In the genomic region with DNA sequence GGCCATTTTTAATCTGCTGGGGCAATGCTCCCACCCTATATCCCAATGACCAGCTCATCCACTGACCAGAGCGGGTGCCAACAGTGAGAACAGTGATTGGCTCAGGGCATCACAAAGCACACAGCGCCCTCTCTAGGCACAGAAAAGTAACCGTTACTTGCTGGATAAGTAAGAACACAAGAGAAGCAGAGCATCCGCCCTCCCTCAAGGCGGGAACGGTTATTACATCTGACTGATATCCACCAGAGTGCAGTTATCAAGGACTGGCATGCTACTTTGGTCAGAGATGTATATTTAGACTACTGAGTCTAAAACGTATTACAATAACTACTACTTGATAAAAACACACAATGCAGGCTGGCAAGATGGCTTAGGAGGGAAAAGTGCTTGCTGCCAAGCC, we compare ENCODE assay signal across 13 mouse cellular contexts. TPM values are rescaled to one million over a fixed set of nuclear protein-coding genes. Genes with fewer than 3 reads are reported as not detected.
DNase-seq lines count a peak whose midpoint lies in the region; ATAC-seq and TF ChIP-seq lines count a peak whose summit lies in the region.
"Had no signal": no experiment of that assay in that cellular context is flagged by ENCODE, and none has a peak within 500 bp of the region (broad histone marks: within the 10 kb centered on the region; RNA-seq: fewer than 3 reads in every experiment).

No protein-coding gene starts in this region.

- H3K27ac ChIP-seq in heart, adult 2 months, result no peak overlapping the region
- no peak overlapping the region for H3K27ac ChIP-seq in heart, embryonic 12.5 days (ENCODE audit: poor library complexity, severe bottlenecking)
- peak overlapping the region; percentile 51 for H3K27ac ChIP-seq in liver, embryonic 14.5 days
- H3K27ac ChIP-seq: hindbrain, embryonic 15.5 days; limb, embryonic 15.5 days; neural tube, embryonic 12.5 days had no signal

- no peak overlapping the region for H3K9ac ChIP-seq in heart, adult 2 months (ENCODE audit: low read depth, low read length)
- no peak overlapping the region for H3K9ac ChIP-seq in heart, embryonic 12.5 days
- no peak overlapping the region for H3K9ac ChIP-seq in liver, embryonic 14.5 days (replicated peaks)
- H3K9ac ChIP-seq: hindbrain, embryonic 15.5 days; limb, embryonic 15.5 days; neural tube, embryonic 12.5 days had no signal

- DNase-seq in heart, adult 2 months, result no peak
- peak; percentile 22 for DNase-seq in 416B (ENCODE audit: low read depth)
- DNase-seq in c-Kit-negative CD71-positive TER-119-positive erythroid progenitor cells, embryonic 14.5 days (ENCODE audit: low read depth, low spot score), result peak; percentile 17
- DNase-seq in liver, embryonic 14.5 days (ENCODE audit: low read depth in 3 of 3, low spot score in 3 of 3), result peak; percentile 54 to 60 (median 59)
- DNase-seq in urinary bladder, postnatal 14 days (ENCODE audit: low spot score), result no peak
- DNase-seq in ovary, postnatal 14 days (ENCODE audit: low spot score), result no peak
- no peak for DNase-seq in retina, postnatal 1 day
- DNase-seq: B cell, adult 2 months; kidney, adult 9 months had no signal

- peaks cover 1% of the 10 kb centered on the region; the same call in 1 of the 2 replicates for H3K4me1 ChIP-seq in heart, adult 2 months (ENCODE audit: control insufficient read depth, insufficient read depth, low read length)
- no peaks in the 10 kb centered on the region for H3K4me1 ChIP-seq in heart, embryonic 12.5 days (replicated peaks)
- H3K4me1 ChIP-seq in liver, embryonic 14.5 days (replicated peaks; ENCODE audit: control insufficient read depth in 2 of 2, insufficient read depth in 2 of 2, low read length in 1 of 2), result peaks cover 5 to 8% of the 10 kb centered on the region in 2 experiments; a peak in 3 of 4 replicates
- H3K4me1 ChIP-seq: hindbrain, embryonic 15.5 days; limb, embryonic 15.5 days; neural tube, embryonic 12.5 days had no signal

- no peak for ATAC-seq in heart, embryonic 12.5 days (ENCODE audit: insufficient number of reproducible peaks, low FRiP score)
- ATAC-seq in liver, embryonic 14.5 days (ENCODE audit: insufficient read depth), result peak; percentile 89

- H3K79me2 ChIP-seq in heart, adult 2 months (replicated peaks; ENCODE audit: control insufficient read depth, insufficient read depth, low read length), result peaks cover 4% of the 10 kb centered on the region; the same call in 1 of the 2 replicates

- no peaks in the 10 kb centered on the region for H3K9me3 ChIP-seq in heart, embryonic 12.5 days (replicated peaks)
- H3K9me3 ChIP-seq in liver, embryonic 14.5 days (ENCODE audit: control insufficient read depth, low read length), result no peaks in the 10 kb centered on the region
- H3K9me3 ChIP-seq: hindbrain, embryonic 15.5 days; limb, embryonic 15.5 days; neural tube, embryonic 12.5 days had no signal

- no peaks in the 10 kb centered on the region for H3K27me3 ChIP-seq in heart, adult 2 months (ENCODE audit: control insufficient read depth, insufficient read depth, low read length)
- no peaks in the 10 kb centered on the region for H3K27me3 ChIP-seq in heart, embryonic 12.5 days (replicated peaks)
- no peaks in the 10 kb centered on the region for H3K27me3 ChIP-seq in liver, embryonic 14.5 days (ENCODE audit: control insufficient read depth, insufficient read depth, low read length)
- H3K27me3 ChIP-seq: hindbrain, embryonic 15.5 days; limb, embryonic 15.5 days; neural tube, embryonic 12.5 days had no signal

- TF ChIP-seq EP300 in heart, adult 2 months (IDR thresholded peaks at IDR 0.05; ENCODE audit: insufficient read depth, low read depth, low read length), result no peak
- TF ChIP-seq EP300 in liver, embryonic 14.5 days (IDR thresholded peaks at IDR 0.05; ENCODE audit: low read depth), result peak; percentile 84

- 80% methylated on average over 7 of the region's 7 CpGs for whole genome bisulfite sequencing in heart, adult 2 months
- WGBS in heart, embryonic 12.5 days, result 78% methylated on average over 7 of the region's 7 CpGs
- 33% methylated on average over 7 of the region's 7 CpGs for WGBS in liver, embryonic 14.5 days (ENCODE audit: insufficient replicate concordance)

- H3K36me3 ChIP-seq in heart, adult 2 months (ENCODE audit: control insufficient read depth, insufficient read depth, low read length), result no peaks in the 10 kb centered on the region; the same call in 1 of the 2 replicates
- peaks cover 49% of the 10 kb centered on the region for H3K36me3 ChIP-seq in heart, embryonic 12.5 days
- H3K36me3 ChIP-seq in liver, embryonic 14.5 days (replicated peaks; ENCODE audit: control insufficient read depth, insufficient read depth, low read depth), result peaks cover 4% of the 10 kb centered on the region

- 0 out of 2 replicates have a peak, but pooled peaks have one; percentile 3 for TF ChIP-seq CTCF in heart, adult 2 months (IDR thresholded peaks at IDR 0.05)
- TF ChIP-seq CTCF in liver, embryonic 14.5 days (IDR thresholded peaks at IDR 0.05; ENCODE audit: low read depth), result peak; percentile 74

- no peak overlapping the region for H3K4me2 ChIP-seq in heart, embryonic 12.5 days
- no peak overlapping the region for H3K4me2 ChIP-seq in liver, embryonic 14.5 days (ENCODE audit: low read depth)
- H3K4me2 ChIP-seq: hindbrain, embryonic 15.5 days; limb, embryonic 15.5 days; neural tube, embryonic 12.5 days had no signal

- H3K4me3 ChIP-seq in heart, adult 2 months, result no peak overlapping the region
- H3K4me3 ChIP-seq in heart, embryonic 12.5 days, result no peak overlapping the region
- no peak overlapping the region for H3K4me3 ChIP-seq in liver, embryonic 14.5 days (ENCODE audit: insufficient read depth in 1 of 2, low read depth in 2 of 2, low read length in 2 of 2)
- H3K4me3 ChIP-seq: hindbrain, embryonic 15.5 days; limb, embryonic 15.5 days; neural tube, embryonic 12.5 days had no signal

- intact Hi-C loops in heart, adult 2 months (cut with DNase I), result no loop called here

- no peak for TF ChIP-seq POLR2A in heart, adult 2 months (IDR thresholded peaks at IDR 0.05; ENCODE audit: insufficient read depth, low read depth, low read length)

RNA-seq across cellular contexts. Expression of a gene that starts 39.3 kb away (rescaled TPM):
- total RNA-seq in heart, adult 2 months (2021), result 10 to 100 TPM; 25.6 to 27.5 TPM
- polyA plus RNA-seq in heart, adult 2 months (2012; rRNA removed), result 11.7 and 13.1 TPM in 2 replicates
- 19.6 and 21.7 TPM in 2 replicates for polyA plus RNA-seq in heart, embryonic 12.5 days (2016; fragmentation: Nextera tagmentation; extraction: Ambion mirVana)
- 7.1 and 10.3 TPM in 2 replicates for polyA plus RNA-seq in liver, embryonic 14.5 days (2012; rRNA removed)
- polyA plus RNA-seq in liver, embryonic 14.5 days (2014; fragmentation: Nextera tagmentation; extraction: Ambion mirVana), result 7.5 and 7.9 TPM in 2 replicates

Comparison
In these comparisons a context has a peak if more than half of its experiments do, and no peak if none do; other contexts are left out.
1. DNase-seq: peak in 416B (single experiment), c-Kit-negative CD71-positive TER-119-positive erythroid progenitor cells, embryonic 14.5 days (single experiment) and liver, embryonic 14.5 days (3 of 3); none in heart, adult 2 months (0 of 2), urinary bladder, postnatal 14 days (single experiment), ovary, postnatal 14 days (single experiment) and retina, postnatal 1 day (single experiment).